Mouse (Mus musculus) lung, embryonic 14.5 days (tissue): ENCODE data around the gene Mon1a. TPM values are rescaled to one million over a fixed set of nuclear protein-coding genes. Genes with fewer than 3 reads are reported as not detected.

Experiments used
- ATAC-seq: fragments of 200-750 bp; cut with Nextera tagmentation; 2 replicates; pipeline ENCODE4 v1.8.0; 2017; ENCODE audit warnings: mild to moderate bottlenecking, moderate TSS enrichment, moderate library complexity; ENCODE audit not compliant: insufficient read depth
- DNase-seq: peaks from one replicate; pipeline ENCODE4 v3.0.0-alpha.2; 2015
- H3K27ac ChIP-seq: fragments of 300-500 bp; sonication (generic); 2 replicates; pipeline ENCODE4 v1.5.1; 2014; ENCODE audit warnings: low read depth, mild to moderate bottlenecking, moderate library complexity
- H3K27me3 ChIP-seq: fragments of 300-500 bp; sonication (generic); 2 replicates; pipeline ENCODE4 v1.6.1; 2014; ENCODE audit warnings: low read length, control low read depth; ENCODE audit not compliant: insufficient read depth
- H3K36me3 ChIP-seq: fragments of 300-500 bp; sonication (generic); 2 replicates; pipeline ENCODE4 v1.6.1; 2014; ENCODE audit warnings: control low read depth; ENCODE audit not compliant: insufficient read depth
- H3K4me1 ChIP-seq: fragments of 300-500 bp; sonication (generic); 2 replicates; pipeline ENCODE4 v1.6.1; 2014; ENCODE audit warnings: antibody characterized with exemption, control low read depth; ENCODE audit not compliant: insufficient read depth
- H3K4me2 ChIP-seq: fragments of 300-500 bp; sonication (generic); 2 replicates; pipeline ENCODE4 v1.6.1; 2014; ENCODE audit warnings: mild to moderate bottlenecking
- H3K4me3 ChIP-seq: fragments of 300-500 bp; sonication (generic); 2 replicates; pipeline ENCODE4 v1.5.1; 2014; ENCODE audit warnings: low read depth, low read length
- H3K9ac ChIP-seq: fragments of 300-500 bp; sonication (generic); 2 replicates; pipeline ENCODE4 v1.6.1; 2014
- H3K9me3 ChIP-seq: fragments of 300-500 bp; sonication (generic); 2 replicates; pipeline ENCODE4 v1.6.1; 2016; ENCODE audit warnings: low read depth, low read length, control low read depth
- CTCF ChIP-seq: IDR thresholded peaks from 2 replicates; pipeline ENCODE4 v1.5.1; 2016; ENCODE audit warnings: antibody characterized with exemption, low read depth
- WGBS: fragments of 180-500 bp; shearing (Covaris S2); extraction: QIAGEN DNeasy Blood & Tissue Kit; methylation state at CpG from one replicate; pipeline ENCODE4 v1.1.7; 2014; 5-methylcytosine and 5-hydroxymethylcytosine counted together
- polyA plus RNA-seq: library from polyadenylated mRNA; unstranded; fragments of >200 nt; fragmentation: Nextera tagmentation; extraction: Ambion mirVana; gene quantifications from 2 replicates; pipeline ENCODE4 v1.2.1, GENCODE M21; 2014

The Mon1a gene
- polyA plus RNA-seq, 1 experiment from 2014 or later, result 13.0 TPM

DNA sequence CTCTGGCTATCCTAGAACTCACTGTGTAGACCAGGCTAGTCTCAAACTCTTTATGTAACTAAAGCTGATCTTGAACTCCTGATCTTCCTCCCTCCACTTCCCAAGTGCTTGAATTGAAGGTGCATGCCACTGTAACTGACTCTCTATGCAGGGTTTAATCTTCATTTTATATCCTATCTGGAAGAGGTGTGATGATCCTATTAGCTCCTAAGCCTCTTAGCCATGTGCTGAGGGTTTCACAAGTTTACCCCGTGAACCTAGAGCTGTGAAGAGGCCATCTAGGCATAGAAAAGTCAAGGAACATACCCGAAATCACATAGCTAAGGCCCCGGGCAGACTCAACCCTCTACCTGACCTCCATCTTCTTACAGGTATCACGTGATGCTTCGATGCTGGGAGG is 31.5 kb downstream of the Mon1a start:
- WGBS, result 70% methylated on average over 5 of the region's 5 CpGs
- Histone ChIP-seq H3K9me3 (no peaks in the 10 kb centered on the region), H3K27ac (no peak overlapping the region), H3K27me3 (no peaks in the 10 kb centered on the region), H3K36me3 (no peaks in the 10 kb centered on the region; the same call in 1 of the 2 replicates), H3K4me2 (no peak overlapping the region), H3K4me3 (no peak overlapping the region), H3K9ac (no peak overlapping the region), H3K4me1 (peaks cover 3% of the 10 kb centered on the region; the same call in 1 of the 2 replicates)
- ATAC-seq, result no peak
- DNase-seq, result no peak
- TF ChIP-seq CTCF, result no peak

- Histone ChIP-seq H3K27me3 (no peaks in the 10 kb centered on the region), H3K36me3 (no peaks in the 10 kb centered on the region), H3K27ac (no peak overlapping the region), H3K4me1 (peaks cover 4% of the 10 kb centered on the region), H3K4me2 (no peak overlapping the region), H3K9me3 (no peaks in the 10 kb centered on the region), H3K9ac (no peak overlapping the region), H3K4me3 (no peak overlapping the region)
- 33% methylated on average over 7 of the region's 7 CpGs for WGBS
- TF ChIP-seq CTCF, result peak; percentile 61
- no peak for DNase-seq
- no peak for ATAC-seq
Measured at GRCm38 (mm10) chr9:107923021-107923420, 35.1 kb downstream of the Mon1a start.

- no peak overlapping the region for H3K27ac ChIP-seq
- WGBS, result 32% methylated on average over 6 of the region's 6 CpGs
Measured at GRCm38 (mm10) chr9:107923956-107924355, 36.0 kb downstream of the Mon1a start.

DNA sequence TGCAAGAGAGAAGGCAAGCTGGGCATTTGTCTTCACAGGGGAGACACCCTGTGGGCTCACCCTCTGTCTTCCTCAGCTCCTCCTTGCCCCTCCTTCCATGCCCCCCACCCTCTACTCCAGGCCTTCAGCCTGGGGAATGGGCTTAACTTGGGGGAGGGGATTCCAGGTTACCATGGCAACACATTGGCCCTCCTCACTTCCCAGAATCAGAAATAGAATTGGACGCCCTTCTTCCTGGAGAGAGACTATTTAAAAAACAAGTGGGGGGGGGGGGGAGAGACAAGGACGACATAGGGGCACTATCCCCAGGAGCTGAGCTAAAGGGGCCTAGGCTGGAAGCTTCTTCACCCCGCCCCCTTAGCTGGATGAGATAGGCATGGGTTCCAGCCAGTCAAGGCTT is 37.3 kb downstream of the Mon1a start:
- no peak for ATAC-seq
- Histone ChIP-seq H3K27ac (no peak overlapping the region), H3K4me3 (no peak overlapping the region), H3K9ac (no peak overlapping the region), H3K9me3 (no peaks in the 10 kb centered on the region), H3K27me3 (no peaks in the 10 kb centered on the region), H3K4me2 (no peak overlapping the region), H3K36me3 (no peaks in the 10 kb centered on the region), H3K4me1 (peaks cover 8% of the 10 kb centered on the region)
- DNase-seq, result no peak
- TF ChIP-seq CTCF, result no peak
- WGBS, result 34% methylated on average over 3 of the region's 3 CpGs

More at GRCm38 (mm10) chr9:107923956-107924355, 36.0 kb downstream of the Mon1a start:
- H3K9ac ChIP-seq, result no peak overlapping the region
- no peak overlapping the region for H3K4me3 ChIP-seq
- H3K36me3 ChIP-seq, result no peaks in the 10 kb centered on the region
- no peaks in the 10 kb centered on the region for H3K27me3 ChIP-seq
- H3K9me3 ChIP-seq, result no peaks in the 10 kb centered on the region
- no peak for ATAC-seq
- peak; percentile 65 for DNase-seq
- peaks cover 8% of the 10 kb centered on the region for H3K4me1 ChIP-seq
- H3K4me2 ChIP-seq, result no peak overlapping the region
- no peak for TF ChIP-seq CTCF

DNA sequence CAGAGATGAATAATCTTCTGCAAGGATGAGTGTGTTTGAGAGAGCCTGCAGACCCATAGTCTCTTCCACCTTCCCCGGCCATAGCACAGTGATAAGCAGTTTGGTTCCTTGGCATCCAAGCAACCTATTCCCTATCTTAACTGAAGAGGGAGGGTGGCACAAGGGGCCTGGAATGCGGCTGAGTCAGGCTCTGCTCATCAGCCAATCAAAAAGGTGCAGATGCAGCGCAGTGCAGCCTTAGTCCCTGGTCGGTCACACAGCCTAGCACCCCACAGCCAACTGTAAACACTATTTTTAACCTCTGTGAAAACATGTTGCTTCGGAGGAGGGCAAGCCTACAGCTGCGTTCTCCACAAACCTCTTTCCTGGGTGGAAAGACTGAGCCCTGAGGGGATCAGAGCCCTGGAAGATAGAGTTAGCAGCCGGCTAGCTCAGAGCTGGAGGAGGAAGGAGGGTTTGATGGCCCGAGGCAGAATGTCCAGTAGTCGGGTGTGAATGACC is 39.0 kb downstream of the Mon1a start:
- Histone ChIP-seq H3K36me3 (no peaks in the 10 kb centered on the region), H3K4me1 (peaks cover 8% of the 10 kb centered on the region), H3K4me3 (no peak overlapping the region), H3K27me3 (no peaks in the 10 kb centered on the region), H3K9me3 (no peaks in the 10 kb centered on the region), H3K27ac (peak overlapping the region; percentile 85), H3K9ac (no peak overlapping the region), H3K4me2 (no peak overlapping the region)
- no peak for ATAC-seq
- WGBS, result 37% methylated on average over 9 of the region's 9 CpGs
- TF ChIP-seq CTCF, result no peak
- no peak for DNase-seq

DNA sequence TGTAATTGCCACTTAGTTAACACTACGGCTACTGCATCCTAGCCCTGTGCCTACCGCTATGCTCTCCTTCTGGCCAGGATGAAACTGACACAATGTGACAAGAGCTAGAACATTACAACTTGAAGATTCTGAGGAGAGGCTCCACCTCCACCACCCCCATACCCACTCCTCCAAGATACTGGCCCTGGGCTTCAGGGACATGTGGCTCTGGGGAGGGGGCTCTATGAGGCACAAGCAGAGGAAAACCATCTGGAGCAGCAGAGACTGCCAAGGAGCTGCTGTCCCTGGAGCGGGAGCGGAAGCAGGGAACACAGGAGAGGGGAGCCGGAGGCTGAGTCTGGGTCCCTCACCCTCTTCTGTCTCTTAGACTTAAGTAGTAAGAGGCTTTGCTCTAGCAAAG is 39.8 kb downstream of the Mon1a start:
- DNase-seq, result peak; percentile 91
- Histone ChIP-seq H3K9ac (no peak overlapping the region; the same call in 1 of the 2 replicates), H3K27ac (peak overlapping the region; percentile 85), H3K36me3 (no peaks in the 10 kb centered on the region), H3K27me3 (no peaks in the 10 kb centered on the region), H3K4me2 (no peak overlapping the region), H3K4me1 (peaks cover 8% of the 10 kb centered on the region), H3K4me3 (no peak overlapping the region), H3K9me3 (no peaks in the 10 kb centered on the region)
- 27% methylated on average over 5 of the region's 5 CpGs for WGBS
- TF ChIP-seq CTCF, result no peak
- ATAC-seq, result peak; percentile 88

DNA sequence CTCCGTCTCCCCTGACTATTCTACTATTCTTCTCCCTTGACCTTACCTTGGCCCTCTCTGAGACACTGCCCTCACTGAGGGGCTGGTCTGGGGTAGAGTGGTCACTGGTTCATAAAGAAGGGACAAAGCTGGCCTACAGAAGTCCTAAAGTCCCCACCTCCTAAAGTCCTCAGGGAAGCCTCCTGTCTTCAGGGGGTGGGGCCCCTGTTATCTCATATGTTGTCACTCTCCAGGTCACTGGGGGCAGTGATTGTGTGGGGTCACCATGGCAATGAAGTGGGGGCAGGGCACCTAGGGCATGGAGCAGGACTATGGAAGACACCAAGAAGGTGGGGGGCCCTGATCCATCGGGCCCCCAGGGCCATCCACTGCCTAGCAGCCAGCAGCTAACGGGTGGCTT is 40.2 kb downstream of the Mon1a start, which contains the start of gene Actl11:
TSS of gene Actl11 (plus strand) at position 301 of the 400 bp plus-strand sequence.
- 53% methylated on average over 3 of the region's 3 CpGs for WGBS
- Histone ChIP-seq H3K4me2 (no peak within 1 kb of the TSS), H3K36me3 (no peaks in the 10 kb centered on the region), H3K9ac (peak within 1 kb of the TSS; percentile 28; the same call in 1 of the 2 replicates), H3K9me3 (no peaks in the 10 kb centered on the region), H3K4me1 (peaks cover 8% of the 10 kb centered on the region), H3K27me3 (no peaks in the 10 kb centered on the region), H3K27ac (peak within 1 kb of the TSS; percentile 85), H3K4me3 (no peak within 1 kb of the TSS)
- TF ChIP-seq CTCF, result no peak
- ATAC-seq (peak; percentile 13), DNase-seq (no peak)
